Mouse (Mus musculus) frontal cortex, postnatal 25 days (tissue): ENCODE data around the gene Ttc17.

Experiments used
- DNase-seq, 2 experiments: peaks; one replicate each; pipeline ENCODE4 v3.0.0; 2022; ENCODE audit warnings: low spot score in 2 of 2

Ttc17 gene

DNA sequence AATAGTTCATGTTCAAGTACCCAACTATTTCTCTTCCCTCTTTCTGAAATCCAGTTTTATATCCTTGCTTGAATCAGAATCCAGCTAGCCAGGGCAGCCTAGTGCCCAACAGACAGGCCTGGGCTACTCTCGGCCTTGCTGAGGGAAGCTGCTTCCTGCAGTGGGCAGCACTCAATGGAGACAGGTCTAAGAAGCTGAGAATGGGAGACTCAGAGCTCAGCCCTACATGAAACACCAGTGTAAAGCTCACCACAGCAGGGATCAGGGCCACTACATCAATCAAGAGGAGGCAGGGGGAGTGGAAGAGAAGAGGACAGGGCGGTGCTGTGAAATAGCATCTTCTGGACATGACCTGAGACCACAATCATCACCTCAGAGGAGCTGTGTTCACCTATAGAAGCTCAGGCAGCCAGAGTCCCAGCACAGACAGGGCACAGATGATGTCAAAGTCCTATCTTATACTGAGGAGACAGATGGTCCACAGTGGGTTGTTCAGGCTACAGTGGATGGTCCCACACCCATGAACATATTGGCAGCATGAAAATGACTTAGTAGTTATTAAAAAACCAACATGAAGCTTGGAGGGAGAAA lies 25.3 kb downstream of the Ttc17 start:
- DNase-seq: no peak

GRCm38 (mm10) chr2:94378678-94379077 lies 27.8 kb downstream of the Ttc17 start:
- no peak for DNase-seq

- DNase-seq: peak in 1 of 2 experiments; percentile 11
These were observed 35.4 kb downstream of the Ttc17 start for GRCm38 (mm10) chr2:94371093-94371492.

DNA sequence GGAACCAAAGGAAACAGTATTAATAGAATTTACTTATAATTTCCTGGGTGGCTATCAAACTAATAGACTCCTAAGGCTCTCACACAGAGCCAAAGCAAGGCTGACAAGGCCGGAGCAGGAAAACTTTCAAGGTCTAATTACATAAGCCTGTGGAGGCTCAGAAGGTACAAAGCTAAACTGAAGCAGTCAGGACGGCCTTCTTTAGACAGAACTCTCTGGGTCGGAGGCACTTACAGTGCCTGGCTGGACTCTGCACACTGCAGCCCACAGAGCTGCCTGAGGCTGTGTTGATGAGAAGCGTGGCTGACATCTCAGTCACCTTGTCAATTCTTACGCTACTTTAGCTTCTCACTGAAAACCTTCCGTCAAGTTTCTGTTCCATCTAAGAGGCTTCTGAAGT lies 42.7 kb downstream of the Ttc17 start:
- no peak for DNase-seq

DNA sequence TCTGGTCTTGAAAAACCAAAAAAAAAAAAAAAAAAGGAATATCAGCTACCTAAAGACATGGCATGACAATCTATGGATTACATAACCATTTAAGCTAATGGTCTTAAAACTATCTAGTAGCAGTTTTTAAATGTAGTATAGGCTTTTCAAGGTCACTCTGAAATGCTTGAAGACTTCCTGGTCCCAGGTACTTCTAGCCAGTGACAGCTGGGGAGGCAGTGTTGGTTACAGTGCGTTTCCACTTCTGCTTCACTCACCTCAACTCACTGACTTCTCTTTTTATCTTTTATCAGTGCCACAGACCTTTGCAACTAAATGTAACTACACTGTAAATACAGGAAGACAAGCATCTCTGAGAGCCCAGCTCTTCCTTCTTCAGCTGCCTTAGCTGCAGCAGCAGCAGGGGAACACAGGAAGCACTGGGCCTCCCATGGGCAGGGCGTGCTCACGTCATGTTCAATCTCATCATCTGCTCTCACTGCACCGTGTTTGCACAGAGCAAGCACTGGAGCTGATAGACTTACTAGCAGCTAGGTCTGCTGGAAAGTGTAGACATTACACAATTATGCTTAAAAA lies 46.0 kb downstream of the Ttc17 start:
- no peak for DNase-seq

DNA sequence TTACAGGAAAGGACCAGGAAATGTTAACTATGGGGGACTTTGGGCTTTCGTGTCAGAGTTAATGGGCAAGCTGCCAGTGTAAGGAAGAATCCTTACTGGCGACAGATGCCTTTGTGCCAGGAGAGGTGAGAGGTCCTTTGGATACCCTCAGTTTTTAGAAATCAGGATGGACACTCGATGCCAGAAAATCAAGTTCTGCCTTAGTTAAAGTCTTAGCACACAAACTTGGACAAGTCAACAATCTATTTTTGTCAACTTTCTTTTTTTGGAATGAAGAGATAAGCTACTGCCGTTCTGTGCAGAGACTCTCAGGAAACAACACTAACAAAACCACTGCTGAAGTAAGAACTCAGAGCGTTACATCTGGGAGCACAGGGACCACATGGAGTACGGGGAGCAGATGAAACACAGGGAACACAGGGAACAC lies 58.3 kb downstream of the Ttc17 start:
- DNase-seq: no peak

DNA sequence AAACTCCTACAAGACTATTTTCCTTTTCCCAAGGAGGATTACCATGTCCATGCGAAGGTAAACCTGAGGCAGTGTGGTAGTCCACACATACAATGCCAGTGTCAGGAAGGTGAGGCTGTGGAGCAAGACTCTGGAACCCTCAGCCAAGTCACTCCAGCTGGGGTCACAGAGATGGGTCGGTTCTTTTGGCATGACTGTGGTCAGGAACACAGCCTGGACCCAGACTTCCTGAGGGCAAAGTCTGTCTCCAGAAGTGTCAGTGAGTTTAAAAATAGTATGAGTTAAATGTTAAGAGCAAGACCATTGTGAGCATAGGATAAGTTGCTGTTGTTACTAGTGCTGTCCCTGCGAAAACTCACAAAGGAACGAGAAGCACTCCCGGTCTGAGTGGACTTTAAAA lies 59.7 kb downstream of the Ttc17 start:
- no peak for DNase-seq

DNA sequence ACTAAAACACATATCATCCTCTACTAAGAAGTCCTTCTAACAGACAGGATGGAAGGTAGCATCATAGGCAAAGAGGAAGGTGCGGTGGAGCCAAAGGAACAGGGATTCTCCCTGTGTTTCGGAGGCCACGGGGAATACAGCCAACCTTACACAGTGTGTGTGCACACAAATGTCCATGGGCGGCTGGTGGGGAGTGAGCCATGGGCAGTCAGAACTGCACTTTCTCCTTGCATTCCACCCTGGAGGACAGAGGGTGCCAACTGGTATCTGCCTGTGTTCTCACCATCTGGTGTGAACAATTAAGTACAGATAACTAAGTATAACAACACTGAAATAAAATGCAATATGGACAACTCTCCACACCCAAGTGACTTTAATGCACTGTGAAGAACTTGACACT lies 61.9 kb downstream of the Ttc17 start:
- no peak for DNase-seq

GRCm38 (mm10) chr2:94343290-94344285 lies 62.9 kb downstream of the Ttc17 start:
- DNase-seq: no peak

DNA sequence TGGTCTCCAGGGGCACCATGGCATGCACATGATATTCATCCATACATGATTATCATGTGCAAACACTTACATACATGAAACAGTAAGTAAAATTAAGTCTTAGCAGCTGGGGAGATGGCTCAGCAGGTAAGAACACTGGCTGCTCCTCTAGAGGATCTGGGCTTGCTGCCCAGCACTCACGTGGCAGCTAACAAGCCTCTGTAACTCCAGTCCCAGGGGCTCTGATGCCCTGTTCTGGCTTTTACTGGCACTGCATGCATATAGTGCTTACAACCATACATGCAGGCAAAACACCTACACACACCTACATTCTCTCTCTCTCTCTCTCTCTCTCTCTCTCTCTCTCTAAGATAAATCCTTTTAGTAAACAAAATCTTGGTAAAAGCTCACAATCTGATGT lies 65.7 kb downstream of the Ttc17 start:
- no peak for DNase-seq

GRCm38 (mm10) chr2:94339495-94339894 lies 67.0 kb downstream of the Ttc17 start:
- DNase-seq: no peak

DNA sequence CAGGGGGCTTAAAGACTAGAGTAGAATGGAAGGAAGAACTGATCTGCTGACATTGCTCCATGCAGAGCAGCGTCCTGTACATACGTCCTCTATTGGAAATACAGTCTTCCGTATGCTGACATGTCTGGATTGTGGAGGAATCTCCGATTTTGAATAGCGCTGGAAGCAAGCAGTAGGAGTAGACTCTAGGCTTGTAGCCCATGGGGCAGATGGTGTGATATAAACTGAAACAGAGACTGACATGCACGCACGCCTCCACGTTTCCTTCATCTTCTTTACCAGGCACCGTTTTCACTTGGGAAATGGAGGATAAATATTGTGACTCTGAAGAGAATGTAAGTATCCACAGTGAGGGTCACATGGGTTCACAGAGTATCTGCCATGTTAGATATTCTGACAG lies 70.2 kb downstream of the Ttc17 start:
- DNase-seq: peak in 1 of 2 experiments; percentile 29

DNA sequence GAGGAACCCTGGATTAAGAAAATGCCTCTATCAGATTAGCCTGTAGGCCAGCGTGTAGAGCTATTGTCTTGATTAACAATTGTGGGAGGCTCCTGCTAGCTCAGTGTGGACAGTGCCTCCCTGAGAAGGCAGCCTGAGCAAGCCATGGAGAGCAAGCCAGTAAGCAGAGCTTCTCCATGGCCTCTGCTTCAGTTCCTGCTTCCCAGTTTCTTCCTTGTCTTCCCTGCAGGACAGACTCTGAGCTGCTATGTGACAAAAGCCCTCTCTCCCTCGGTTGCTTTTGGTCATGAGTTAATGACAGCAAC lies 71.8 kb downstream of the Ttc17 start:
- DNase-seq: no peak

GRCm38 (mm10) chr2:94333841-94334741 lies 72.4 kb downstream of the Ttc17 start:
- DNase-seq: no peak

- DNase-seq: no peak
These were observed 73.4 kb downstream of the Ttc17 start for GRCm38 (mm10) chr2:94333086-94333485.

GRCm38 (mm10) chr2:94329336-94329735 lies 77.2 kb downstream of the Ttc17 start:
- no peak for DNase-seq

- DNase-seq: no peak
These were observed 78.7 kb downstream of the Ttc17 start for GRCm38 (mm10) chr2:94327836-94328235.

DNA sequence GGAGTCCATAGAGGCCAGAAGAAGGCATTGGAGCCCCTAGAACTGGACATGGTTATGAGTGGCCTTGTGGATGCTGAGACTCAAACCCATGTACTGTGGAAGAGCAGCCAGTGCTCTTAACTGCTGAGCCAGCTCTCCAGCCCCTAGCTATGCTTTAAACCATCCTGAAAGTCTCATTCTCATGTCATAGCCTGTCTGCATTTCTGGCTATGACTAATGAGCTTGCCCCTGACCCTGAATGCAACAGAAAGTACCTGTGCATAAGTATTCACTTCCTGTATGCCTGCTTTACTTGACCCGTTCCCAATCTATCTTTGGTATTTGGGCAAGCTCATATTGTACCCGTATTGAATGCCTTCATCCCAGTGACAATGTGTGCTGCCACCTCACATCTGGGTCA lies 86.7 kb downstream of the Ttc17 start:
- DNase-seq: no peak

DNA sequence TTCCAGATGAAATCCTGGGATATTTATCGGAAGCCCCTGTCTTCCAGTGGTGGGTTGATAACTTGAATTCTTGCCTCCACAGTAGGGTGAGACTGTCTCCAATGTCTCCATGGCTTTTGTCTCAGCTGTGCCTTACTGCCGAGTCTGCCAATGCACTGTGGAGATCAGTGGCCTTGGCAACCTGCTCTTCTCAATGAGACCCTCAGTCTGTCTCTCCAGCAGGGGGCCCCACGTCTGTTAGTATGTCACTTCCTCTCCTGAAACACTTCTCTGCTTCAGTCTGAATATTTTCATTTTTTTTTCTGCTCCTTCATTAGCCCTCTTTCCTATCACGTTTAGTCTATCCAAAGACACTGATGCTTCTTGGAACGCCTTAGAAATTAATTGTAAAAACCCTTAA lies 90.0 kb downstream of the Ttc17 start:
- DNase-seq: no peak

- DNase-seq: no peak
These were observed 102.5 kb downstream of the Ttc17 start for GRCm38 (mm10) chr2:94303984-94304383.

GRCm38 (mm10) chr2:94302393-94302792 lies 104.1 kb downstream of the Ttc17 start:
- DNase-seq: no peak

DNA sequence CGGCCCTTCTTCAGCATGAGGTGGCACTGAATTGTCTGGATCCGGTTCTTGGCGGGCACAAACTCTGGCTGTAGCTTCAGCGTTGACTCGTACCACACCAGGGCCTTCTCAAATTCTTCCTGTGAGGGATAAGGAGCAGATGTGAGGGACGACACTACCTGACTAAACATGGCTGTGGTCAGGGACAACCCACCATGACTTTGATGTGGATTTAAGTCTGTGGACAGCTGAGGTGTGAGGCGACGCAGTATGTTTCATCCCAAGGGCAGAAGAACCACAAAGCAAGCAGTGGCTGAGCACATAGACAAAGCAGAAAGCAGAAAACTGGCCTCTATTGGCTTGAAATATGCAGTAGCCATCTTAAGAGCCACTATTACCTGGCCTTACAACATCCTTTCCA lies 104.7 kb downstream of the Ttc17 start:
- no peak for DNase-seq
